Mouse (Mus musculus) kidney, adult 2 months (tissue): ENCODE data around the gene Tm4sf19. TPM values are rescaled to one million over a fixed set of nuclear protein-coding genes. Genes with fewer than 3 reads are reported as not detected.

Experiments
- DNase-seq: peaks from one replicate; pipeline ENCODE4 v3.0.0; 2021
- H3K27ac ChIP-seq: fragments of 200-500 bp; 2 replicates; pipeline ENCODE4 v1.5.1; 2012; ENCODE audit warnings: low read depth, low read length, control low read depth, inconsistent platforms; ENCODE audit not compliant: insufficient read depth
- H3K27me3 ChIP-seq: fragments of 200-500 bp; replicated peaks from 2 replicates; pipeline ENCODE4 v1.6.1; 2012; ENCODE audit warnings: mild to moderate bottlenecking, moderate library complexity, low read length, inconsistent platforms; ENCODE audit not compliant: control insufficient read depth, insufficient read depth
- H3K36me3 ChIP-seq: fragments of 200-500 bp; 2 replicates; pipeline ENCODE4 v1.6.1; 2012; ENCODE audit warnings: mild to moderate bottlenecking, moderate library complexity, low read length, inconsistent platforms; ENCODE audit not compliant: control insufficient read depth, insufficient read depth
- H3K4me1 ChIP-seq: fragments of 200-500 bp; 2 replicates; pipeline ENCODE4 v1.6.1; 2011; ENCODE audit warnings: low read length; ENCODE audit not compliant: control insufficient read depth, insufficient read depth
- H3K4me3 ChIP-seq: fragments of 200-500 bp; 2 replicates; pipeline ENCODE4 v1.5.1; 2011; ENCODE audit warnings: mild to moderate bottlenecking, low read depth, low read length, control low read depth; ENCODE audit not compliant: insufficient read depth
- CTCF ChIP-seq: fragments of 200-500 bp; conservative IDR thresholded peaks from 2 replicates; pipeline ENCODE4 v1.5.1; 2011; ENCODE audit warnings: low read depth, mild to moderate bottlenecking, control low read depth, low read length, moderate library complexity, mixed read lengths; ENCODE audit not compliant: insufficient read depth, insufficient read length
- POLR2A ChIP-seq: fragments of 200-500 bp; IDR thresholded peaks from one replicate; pipeline ENCODE4 v1.6.1; 2011; ENCODE audit warnings: low read depth, low read length, control low read depth
- WGBS: fragments of 180-500 bp; shearing (Covaris S2); methylation state at CpG from one replicate; pipeline ENCODE4 v1.1.7; 2018; 5-methylcytosine and 5-hydroxymethylcytosine counted together
- polyA plus RNA-seq: library from polyadenylated mRNA; depleted of rRNA; stranded (reverse); fragments of >200 nt; gene quantifications from 2 replicates; pipeline ENCODE4 v1.2.3, GENCODE M21; 2012

The Tm4sf19 gene
- polyA plus RNA-seq, 1 experiment: 0.08 TPM

GRCm38 (mm10) chr16:32430474-32431046 lies 30.3 kb downstream of the Tm4sf19 start, which contains the start of gene Pcyt1a:
Gene Pcyt1a, plus strand, starts transcription at chr16:32430921.
- TF ChIP-seq CTCF (0 out of 2 replicates have a peak, but pooled peaks have one; percentile 9), POLR2A (peak; percentile 56)
- H3K4me3 ChIP-seq: peak within 1 kb of the TSS; percentile 98
- no peaks in the 10 kb centered on the region for H3K36me3 ChIP-seq
- DNase-seq: peak; percentile 96
- peaks cover 19% of the 10 kb centered on the region for H3K4me1 ChIP-seq
- under 1% methylated on average over 54 of the region's 54 CpGs for WGBS
- peak within 1 kb of the TSS; percentile 97 for H3K27ac ChIP-seq
- H3K27me3 ChIP-seq: no peaks in the 10 kb centered on the region

GRCm38 (mm10) chr16:32431047-32431591 lies 30.8 kb downstream of the Tm4sf19 start:
- Histone ChIP-seq H3K36me3 (no peaks in the 10 kb centered on the region), H3K27ac (peak overlapping the region; percentile 97), H3K4me3 (peak overlapping the region; percentile 98), H3K4me1 (peaks cover 22% of the 10 kb centered on the region), H3K27me3 (no peaks in the 10 kb centered on the region)
- under 1% methylated on average over 28 of the region's 28 CpGs for WGBS
- no peak for DNase-seq
- TF ChIP-seq CTCF (no peak), POLR2A (no peak)

- Histone ChIP-seq H3K27me3 (no peaks in the 10 kb centered on the region), H3K27ac (no peak overlapping the region), H3K4me3 (peak overlapping the region; percentile 30; the same call in 1 of the 2 replicates), H3K36me3 (no peaks in the 10 kb centered on the region), H3K4me1 (peaks cover 30% of the 10 kb centered on the region)
- WGBS: 89% methylated on average over 1 of the region's 1 CpGs
- TF ChIP-seq POLR2A (no peak), CTCF (no peak)
- DNase-seq: no peak
Observed at GRCm38 (mm10) chr16:32431926-32432325, 31.6 kb downstream of the Tm4sf19 start.

GRCm38 (mm10) chr16:32433138-32433537 lies 32.8 kb downstream of the Tm4sf19 start:
- peaks cover 31% of the 10 kb centered on the region for H3K4me1 ChIP-seq
- no peak overlapping the region for H3K27ac ChIP-seq
- DNase-seq: no peak
- no peak for TF ChIP-seq POLR2A
- TF ChIP-seq CTCF: no peak
- WGBS: 81% methylated on average over 2 of the region's 2 CpGs
- H3K36me3 ChIP-seq: no peaks in the 10 kb centered on the region
- no peak overlapping the region for H3K4me3 ChIP-seq
- no peaks in the 10 kb centered on the region for H3K27me3 ChIP-seq

- no peaks in the 10 kb centered on the region for H3K36me3 ChIP-seq
- no peak for TF ChIP-seq CTCF
- TF ChIP-seq POLR2A: no peak
- DNase-seq: peak; percentile 33
Observed at GRCm38 (mm10) chr16:32434066-32434465, 33.8 kb downstream of the Tm4sf19 start.

GRCm38 (mm10) chr16:32434691-32435090 lies 34.4 kb downstream of the Tm4sf19 start:
- peaks cover 24% of the 10 kb centered on the region for H3K4me1 ChIP-seq
- no peak overlapping the region for H3K27ac ChIP-seq
- DNase-seq: no peak

More at GRCm38 (mm10) chr16:32434066-32434465, 33.8 kb downstream of the Tm4sf19 start:
- 40% methylated on average over 6 of the region's 6 CpGs for WGBS
- peaks cover 29% of the 10 kb centered on the region for H3K4me1 ChIP-seq
- no peak overlapping the region for H3K4me3 ChIP-seq
- no peak overlapping the region for H3K27ac ChIP-seq
- H3K27me3 ChIP-seq: no peaks in the 10 kb centered on the region

GRCm38 (mm10) chr16:32436657-32437056 lies 36.4 kb downstream of the Tm4sf19 start:
- no peak for TF ChIP-seq POLR2A
- no peak for TF ChIP-seq CTCF
- DNase-seq: no peak
- Histone ChIP-seq H3K27ac (0 out of 2 replicates have a peak overlapping the region, but pooled peaks have one; percentile 31), H3K4me3 (no peak overlapping the region), H3K36me3 (no peaks in the 10 kb centered on the region), H3K27me3 (no peaks in the 10 kb centered on the region), H3K4me1 (peaks cover 30% of the 10 kb centered on the region; the same call in 1 of the 2 replicates)
- 42% methylated on average over 1 of the region's 1 CpGs for WGBS

More at GRCm38 (mm10) chr16:32434691-32435090, 34.4 kb downstream of the Tm4sf19 start:
- TF ChIP-seq CTCF: no peak
- TF ChIP-seq POLR2A: no peak
- no peaks in the 10 kb centered on the region for H3K36me3 ChIP-seq
- no peaks in the 10 kb centered on the region for H3K27me3 ChIP-seq
- H3K4me3 ChIP-seq: no peak overlapping the region
